Mouse (Mus musculus): ENCODE data around the gene Hrh2.

Gene Hrh2

GRCm38 (mm10) chr13:54282861-54283206 is 90.9 kb downstream of the Hrh2 start:
- 0 out of 2 replicates have a peak overlapping the region, but pooled peaks have one; percentile 7 for H3K4me3 ChIP-seq (replicated peaks; ENCODE audit: low read length)
- H3K4me1 ChIP-seq (replicated peaks; ENCODE audit: low read depth, low read length): peaks cover 15% of the 10 kb centered on the region
- TF ChIP-seq CTCF (conservative IDR thresholded peaks at IDR 0.05; ENCODE audit: low read length) (no peak), NANOG (IDR thresholded peaks at IDR 0.05; ENCODE audit: borderline replicate concordance, low read length) (no peak), POU5F1 (IDR thresholded peaks at IDR 0.05; ENCODE audit: borderline replicate concordance, low read length) (no peak)
- H3K9me3 ChIP-seq (ENCODE audit: low read length): peaks cover 8% of the 10 kb centered on the region; the same call in 1 of the 2 replicates
- H3K36me3 ChIP-seq (ENCODE audit: insufficient read depth, low read length): no peaks in the 10 kb centered on the region
- H3K27me3 ChIP-seq (ENCODE audit: insufficient read depth, low read length): peaks cover 56% of the 10 kb centered on the region
